Mouse (Mus musculus): Measurements from ENCODE around the gene B3galt1.

B3galt1 gene

DNA sequence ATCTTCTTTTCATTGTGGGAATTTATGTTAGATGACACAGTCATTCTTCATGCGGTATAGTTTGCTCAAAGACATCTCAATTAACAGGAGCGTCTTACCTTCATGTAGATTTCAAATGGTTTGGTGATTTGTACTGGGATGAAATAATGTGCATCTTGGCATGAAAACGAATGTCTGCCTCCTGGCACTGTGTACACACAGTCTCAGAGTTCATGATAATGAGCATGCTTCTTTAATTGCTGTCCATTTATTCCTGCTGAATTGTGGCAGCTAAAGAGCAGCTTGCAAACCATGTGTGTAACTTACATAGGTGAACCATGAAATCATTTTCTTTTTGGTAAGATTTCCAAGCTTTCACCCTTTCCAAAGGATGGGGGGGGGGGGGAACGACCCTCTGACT is 112.0 kb downstream of the B3galt1 start:
- in situ Hi-C loops (cut with MboI; ENCODE audit: low sequenced_read_pairs), result no loop called here

- in situ Hi-C loops (cut with MboI; ENCODE audit: low sequenced_read_pairs), result no loop called here
These were observed 158.6 kb downstream of the B3galt1 start for GRCm38 (mm10) chr2:67724249-67724648.

DNA sequence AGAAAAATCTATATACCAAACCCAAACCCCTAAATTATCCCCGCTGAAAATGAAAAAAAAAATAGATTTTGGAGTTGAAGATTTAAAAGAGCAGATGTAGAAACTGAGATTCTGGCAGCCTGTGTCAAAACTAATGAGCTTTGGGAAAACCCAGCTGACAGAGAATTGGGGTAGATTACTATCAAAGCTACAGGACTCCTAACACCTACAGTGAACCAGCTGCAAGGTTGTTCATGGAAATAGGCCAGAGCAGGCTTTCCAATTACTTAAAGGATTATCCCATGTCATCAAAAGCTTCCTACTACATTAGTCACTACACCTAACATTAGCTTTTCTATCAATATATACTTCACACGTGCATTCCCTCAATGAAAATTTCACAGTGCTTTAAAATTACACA is 165.1 kb downstream of the B3galt1 start:
- in situ Hi-C loops (cut with MboI; ENCODE audit: low sequenced_read_pairs), result no loop called here

- in situ Hi-C loops (cut with MboI; ENCODE audit: low sequenced_read_pairs), result no loop called here
These were observed 185.9 kb downstream of the B3galt1 start for GRCm38 (mm10) chr2:67751585-67751984.

DNA sequence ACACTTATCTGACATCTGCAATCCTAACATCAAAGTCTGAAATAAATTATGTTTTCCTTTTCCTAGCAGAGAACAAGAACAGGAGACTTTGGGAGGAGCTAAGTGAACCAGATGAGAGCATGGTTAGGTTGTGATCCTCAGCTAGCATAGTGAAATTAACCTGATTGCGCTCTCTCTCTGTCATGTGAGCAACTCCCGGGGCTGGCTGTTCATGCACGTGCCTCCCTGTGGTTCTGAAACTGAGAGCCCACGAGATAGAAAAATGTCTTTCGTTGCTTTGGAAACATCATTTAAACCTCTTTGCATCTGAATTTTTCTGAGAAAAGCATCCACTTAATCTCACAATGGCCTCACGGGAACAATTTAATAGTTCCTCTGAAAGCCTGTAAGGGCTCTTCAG is 190.8 kb downstream of the B3galt1 start:
- in situ Hi-C loops (cut with MboI; ENCODE audit: low sequenced_read_pairs), result no loop called here

DNA sequence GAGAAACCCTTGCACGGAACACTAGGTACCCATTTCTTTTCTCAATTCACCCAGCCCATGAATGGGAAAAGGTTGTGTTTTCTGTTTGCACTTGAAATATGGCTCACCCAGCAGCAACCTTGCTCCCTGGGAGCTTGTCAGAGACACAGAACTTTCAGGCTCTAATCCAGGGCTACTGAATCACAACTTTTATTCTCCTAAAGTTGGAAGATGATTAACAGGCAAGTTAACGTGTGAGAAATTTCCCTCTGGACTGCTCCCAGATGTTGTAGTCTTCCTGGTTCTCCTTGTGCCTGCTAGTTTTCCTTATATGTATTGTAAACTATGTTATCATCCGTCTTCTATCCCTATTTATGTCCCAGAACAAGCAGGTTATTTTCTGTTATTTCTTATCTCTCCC is 221.9 kb downstream of the B3galt1 start:
- in situ Hi-C loops (cut with MboI; ENCODE audit: low sequenced_read_pairs), result no loop called here

- in situ Hi-C loops (cut with MboI; ENCODE audit: low sequenced_read_pairs), result no loop called here
These were observed 231.9 kb downstream of the B3galt1 start for GRCm38 (mm10) chr2:67797561-67797960.

DNA sequence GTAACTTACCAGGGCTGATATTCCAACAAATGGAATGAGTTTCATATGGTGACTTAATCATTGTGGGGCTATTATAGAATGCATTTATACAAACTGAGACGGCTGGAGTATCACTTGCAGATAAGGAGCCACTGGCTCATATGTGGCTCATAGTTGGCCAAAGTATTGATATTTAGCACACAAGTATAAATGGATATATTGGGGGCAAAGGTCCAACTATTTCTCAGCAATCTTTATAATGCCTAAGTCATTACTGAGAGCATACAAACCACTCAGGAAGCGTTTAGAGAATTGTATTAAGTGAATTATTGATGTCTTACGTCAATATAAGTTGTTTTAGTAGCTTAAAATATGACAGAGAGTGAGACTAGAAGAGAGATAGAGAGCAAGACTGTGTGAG is 234.3 kb downstream of the B3galt1 start:
- in situ Hi-C loops (cut with MboI; ENCODE audit: low sequenced_read_pairs), result no loop called here

- in situ Hi-C loops (cut with MboI; ENCODE audit: low sequenced_read_pairs), result no loop called here
These were observed 250.5 kb downstream of the B3galt1 start for GRCm38 (mm10) chr2:67816149-67816548.

- in situ Hi-C loops (cut with MboI; ENCODE audit: low sequenced_read_pairs), result no loop called here
These were observed 252.3 kb downstream of the B3galt1 start for GRCm38 (mm10) chr2:67818014-67818413.

DNA sequence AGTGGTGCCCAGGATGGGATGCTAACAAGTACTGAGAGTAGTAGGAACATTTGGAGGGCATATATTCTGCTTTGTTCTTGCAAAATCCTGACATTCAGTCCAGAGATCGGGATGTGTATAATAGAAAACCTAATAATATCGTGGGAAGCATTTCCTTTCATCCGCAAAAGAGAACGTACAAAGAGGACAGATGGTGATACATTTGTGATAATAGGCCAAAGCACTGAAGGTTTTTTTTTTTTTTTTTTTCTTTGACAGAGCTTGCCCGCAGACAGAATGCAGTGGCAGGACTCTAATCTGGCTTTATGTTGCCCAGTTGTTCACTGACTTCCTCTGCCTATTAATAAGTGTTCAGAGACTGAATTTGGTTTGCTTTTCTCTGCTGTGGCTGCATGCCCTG is 256.7 kb downstream of the B3galt1 start:
- in situ Hi-C loops (cut with MboI; ENCODE audit: low sequenced_read_pairs), result no loop called here

- in situ Hi-C loops (cut with MboI; ENCODE audit: low sequenced_read_pairs), result no loop called here
These were observed 262.0 kb downstream of the B3galt1 start for GRCm38 (mm10) chr2:67827697-67828096.

- in situ Hi-C loops (cut with MboI; ENCODE audit: low sequenced_read_pairs), result no loop called here
These were observed 263.6 kb downstream of the B3galt1 start for GRCm38 (mm10) chr2:67829055-67829915.

DNA sequence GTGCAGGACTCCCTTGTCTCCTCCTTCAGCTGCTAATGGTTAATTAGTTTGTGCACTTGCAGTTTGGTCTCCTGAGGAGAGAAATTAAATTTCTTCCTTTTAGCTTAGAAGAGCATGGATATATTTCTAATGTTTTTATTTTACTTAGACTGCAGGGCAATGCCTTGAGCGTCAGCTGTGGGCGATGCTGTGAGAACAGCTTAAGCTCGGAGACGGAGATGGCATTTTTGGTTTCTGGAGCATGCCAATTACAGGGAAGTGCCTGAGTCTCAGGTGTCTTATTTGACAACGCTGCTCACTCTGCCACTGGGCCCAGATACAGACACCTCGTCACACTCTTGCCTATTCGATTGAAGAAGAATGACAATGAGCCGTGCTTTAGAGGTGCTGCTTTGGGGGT is 282.1 kb downstream of the B3galt1 start:
- in situ Hi-C loops (cut with MboI; ENCODE audit: low sequenced_read_pairs), result no loop called here

DNA sequence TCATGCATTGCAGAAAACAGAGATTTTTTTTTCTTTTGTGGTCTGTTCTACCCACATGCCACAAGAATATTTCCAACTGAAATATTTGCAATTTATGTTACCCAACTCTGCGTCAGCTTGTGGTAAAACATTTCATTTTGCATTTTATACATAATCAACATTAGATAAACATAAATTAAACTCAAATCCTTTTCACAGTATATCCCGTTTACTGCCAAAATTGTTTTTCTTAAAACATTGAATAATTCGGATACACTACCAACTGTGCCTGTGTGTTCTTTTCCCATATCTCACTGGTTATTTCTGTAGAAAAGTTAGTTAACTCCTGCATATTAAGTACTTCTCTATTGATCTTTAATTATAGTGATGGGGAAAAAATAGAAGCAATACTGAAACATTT is 285.1 kb downstream of the B3galt1 start:
- in situ Hi-C loops (cut with MboI; ENCODE audit: low sequenced_read_pairs), result no loop called here

DNA sequence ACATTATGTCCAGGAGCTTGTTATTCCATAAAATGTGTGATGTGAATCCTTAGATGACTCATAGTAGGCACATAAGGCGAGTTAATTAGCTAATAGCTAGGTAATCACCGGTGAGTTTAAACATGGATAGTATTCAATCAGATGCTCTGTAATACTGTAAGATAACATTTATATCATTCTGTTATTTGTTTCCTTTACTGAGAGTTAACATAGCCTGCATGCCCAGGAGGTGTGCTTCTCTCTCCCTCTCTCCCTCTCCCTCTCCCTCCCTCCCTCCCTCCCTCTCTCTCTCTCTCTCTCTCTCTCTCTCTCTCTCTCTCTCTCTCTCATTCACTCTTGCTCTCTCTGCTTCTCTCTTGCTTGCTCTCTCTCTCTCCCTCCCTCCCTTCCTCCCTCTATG is 292.7 kb downstream of the B3galt1 start:
- in situ Hi-C loops (cut with MboI; ENCODE audit: low sequenced_read_pairs), result no loop called here

DNA sequence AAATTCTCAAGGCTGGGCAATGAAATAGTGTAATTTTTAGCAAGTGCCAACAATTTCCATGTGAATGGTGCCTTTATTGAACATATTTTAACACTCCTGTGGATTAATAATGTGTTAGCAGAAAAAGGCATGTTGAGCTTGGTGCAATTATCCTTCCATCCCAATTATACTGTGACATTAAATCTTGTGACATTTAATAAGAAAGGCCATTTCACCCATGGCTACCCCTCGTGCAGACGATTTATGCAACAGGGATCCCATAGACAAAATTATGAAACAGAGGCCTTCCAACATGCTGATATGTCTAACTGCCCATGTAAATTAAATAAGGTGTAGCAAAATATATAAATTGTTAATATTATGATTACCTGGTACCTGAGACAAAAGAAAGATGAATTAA is 293.3 kb downstream of the B3galt1 start:
- in situ Hi-C loops (cut with MboI; ENCODE audit: low sequenced_read_pairs), result no loop called here

DNA sequence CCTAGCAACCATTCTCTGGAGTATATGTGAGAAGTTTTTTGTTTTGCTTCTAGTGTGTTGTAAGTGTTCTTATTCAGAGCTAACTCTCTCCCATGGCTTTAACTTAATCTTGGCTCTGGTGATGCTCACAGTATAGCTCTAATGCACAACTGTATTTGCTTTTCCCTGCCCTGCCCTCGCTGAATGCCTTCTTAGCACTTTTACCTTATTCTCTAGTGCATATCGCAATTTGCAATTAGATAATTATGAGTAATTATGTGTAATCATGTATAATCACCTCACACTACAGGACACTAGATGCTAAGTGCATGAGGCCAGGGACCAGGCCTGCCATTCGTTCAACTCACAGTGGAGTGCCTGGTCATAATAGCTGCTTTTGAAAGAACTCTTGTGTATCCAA is 307.7 kb downstream of the B3galt1 start:
- in situ Hi-C loops (cut with MboI; ENCODE audit: low sequenced_read_pairs), result no loop called here

DNA sequence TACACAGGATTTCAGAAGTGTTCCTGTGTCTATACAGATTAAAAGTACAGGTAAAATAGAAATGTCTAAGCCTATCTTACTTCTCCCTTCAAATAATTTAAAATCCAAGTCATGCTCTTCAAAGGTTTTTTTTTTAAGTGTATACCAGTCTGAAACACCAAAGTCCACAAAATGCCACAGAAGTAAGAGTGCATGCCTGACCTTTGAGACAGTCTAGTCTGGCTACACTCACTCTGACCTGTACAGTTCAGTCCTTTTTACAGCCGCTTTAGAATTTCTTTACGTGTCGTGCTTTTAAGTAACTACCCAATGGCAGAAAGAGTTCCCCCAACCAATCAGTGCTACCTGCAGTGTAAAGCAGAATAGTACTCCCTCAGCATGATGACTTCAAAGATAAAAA is 314.2 kb downstream of the B3galt1 start:
- in situ Hi-C loops (cut with MboI; ENCODE audit: low sequenced_read_pairs), result no loop called here

- in situ Hi-C loops (cut with MboI; ENCODE audit: low sequenced_read_pairs), result no loop called here
These were observed 316.1 kb downstream of the B3galt1 start for GRCm38 (mm10) chr2:67881713-67882281.

- in situ Hi-C loops (cut with MboI; ENCODE audit: low sequenced_read_pairs), result no loop called here
These were observed 332.5 kb downstream of the B3galt1 start for GRCm38 (mm10) chr2:67897956-67898689.

DNA sequence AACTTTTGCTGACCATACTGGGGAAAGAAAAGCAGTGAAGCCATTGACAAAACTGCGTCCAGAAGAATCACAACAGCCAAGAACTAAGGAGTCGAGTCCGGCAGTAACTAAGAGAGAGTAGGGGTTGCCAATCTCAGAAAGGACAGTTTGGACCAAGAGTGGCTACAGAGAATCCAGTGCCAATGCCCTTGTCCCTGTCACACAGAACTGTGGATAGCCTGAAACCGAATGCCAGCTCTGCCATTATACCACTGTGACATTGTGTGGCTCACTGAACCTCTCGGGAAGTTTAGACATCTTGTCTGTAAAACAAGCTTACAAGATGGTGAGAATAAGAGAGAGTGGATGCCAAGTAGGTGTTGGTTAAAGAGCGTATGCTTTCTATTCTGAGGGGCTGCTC is 335.9 kb downstream of the B3galt1 start:
- in situ Hi-C loops (cut with MboI; ENCODE audit: low sequenced_read_pairs), result no loop called here
